Mouse (Mus musculus) spleen, postnatal 10 days (tissue): ENCODE measurements around the gene Itgav.
A peak's percentile ranks its signal among the peaks of the same experiment; 100 is the strongest.

Experiments used
- DNase-seq, 2 experiments: peaks; one replicate each; pipeline ENCODE4 v3.0.0; 2021 to 2022; ENCODE audit warnings: low spot score in 2 of 2

Itgav gene

GRCm38 (mm10) chr2:83723921-83724826 lies at the start of gene Itgav:
Gene Itgav, plus strand, starts transcription at chr2:83724397.
- peak; percentile 80 to 89 for DNase-seq

GRCm38 (mm10) chr2:83674421-83674820 lies 49.8 kb upstream of the Itgav start:
- DNase-seq = no peak

- DNase-seq = no peak
These were observed 49.3 kb upstream of the Itgav start for GRCm38 (mm10) chr2:83674896-83675295.

- no peak for DNase-seq
These were observed 48.5 kb upstream of the Itgav start for GRCm38 (mm10) chr2:83675681-83676080.

GRCm38 (mm10) chr2:83676226-83676870 lies 47.8 kb upstream of the Itgav start:
- no peak for DNase-seq

- DNase-seq = no peak
These were observed 42.9 kb upstream of the Itgav start for GRCm38 (mm10) chr2:83681332-83681731.

GRCm38 (mm10) chr2:83681785-83682184 lies 42.4 kb upstream of the Itgav start:
- no peak for DNase-seq

- DNase-seq = no peak
These were observed 41.9 kb upstream of the Itgav start for GRCm38 (mm10) chr2:83682282-83682681.

GRCm38 (mm10) chr2:83683731-83684519 lies 40.3 kb upstream of the Itgav start:
- DNase-seq = no peak

GRCm38 (mm10) chr2:83684691-83685090 lies 39.5 kb upstream of the Itgav start:
- DNase-seq = no peak

- DNase-seq = no peak
These were observed 33.8 kb upstream of the Itgav start for GRCm38 (mm10) chr2:83690372-83690771.

- no peak for DNase-seq
These were observed 31.3 kb upstream of the Itgav start for GRCm38 (mm10) chr2:83692651-83693545.

- DNase-seq = no peak
These were observed 30.1 kb upstream of the Itgav start for GRCm38 (mm10) chr2:83694061-83694460.

- no peak for DNase-seq
These were observed 28.6 kb upstream of the Itgav start for GRCm38 (mm10) chr2:83695345-83696247.

- no peak for DNase-seq
These were observed 25.7 kb upstream of the Itgav start for GRCm38 (mm10) chr2:83698484-83698883.

GRCm38 (mm10) chr2:83699324-83699723 lies 24.9 kb upstream of the Itgav start:
- no peak for DNase-seq

GRCm38 (mm10) chr2:83700667-83701066 lies 23.5 kb upstream of the Itgav start:
- DNase-seq = no peak

GRCm38 (mm10) chr2:83702411-83702810 lies 21.8 kb upstream of the Itgav start:
- DNase-seq = no peak

GRCm38 (mm10) chr2:83705580-83706158 lies 18.5 kb upstream of the Itgav start:
- no peak for DNase-seq
